Mouse (Mus musculus) liver, adult (tissue): ENCODE results near the gene Car9.

ENCODE experiments used
- GATA4 ChIP-seq: IDR thresholded peaks from 2 replicates; pipeline ENCODE4 v1.6.1; 2014; ENCODE audit warnings: mild to moderate bottlenecking, low read length; ENCODE audit not compliant: insufficient replicate concordance

Gene Car9

GRCm38 (mm10) chr4:43507938-43508665 lies 1.3 kb downstream of the Car9 start:
- TF ChIP-seq GATA4 = no peak

- TF ChIP-seq GATA4 = no peak
Observed at GRCm38 (mm10) chr4:43508666-43508997, 1.9 kb downstream of the Car9 start.

GRCm38 (mm10) chr4:43509109-43509508 lies 2.3 kb downstream of the Car9 start:
- TF ChIP-seq GATA4 = no peak

- no peak for TF ChIP-seq GATA4
Observed at GRCm38 (mm10) chr4:43511675-43512454, 5.1 kb downstream of the Car9 start.

GRCm38 (mm10) chr4:43512653-43513052 lies 5.9 kb downstream of the Car9 start:
- no peak for TF ChIP-seq GATA4

- TF ChIP-seq GATA4 = no peak
Observed at GRCm38 (mm10) chr4:43513300-43513699, 6.5 kb downstream of the Car9 start.

GRCm38 (mm10) chr4:43513791-43514190 lies 7.0 kb downstream of the Car9 start:
- no peak for TF ChIP-seq GATA4

- TF ChIP-seq GATA4 = no peak
Observed at GRCm38 (mm10) chr4:43515764-43516708, 9.3 kb downstream of the Car9 start.

- no peak for TF ChIP-seq GATA4
Observed at GRCm38 (mm10) chr4:43519551-43519950, 12.8 kb downstream of the Car9 start.

GRCm38 (mm10) chr4:43519956-43520355 lies 13.2 kb downstream of the Car9 start:
- TF ChIP-seq GATA4 = no peak

- no peak for TF ChIP-seq GATA4
Observed at GRCm38 (mm10) chr4:43527880-43528279, 21.1 kb downstream of the Car9 start.

- no peak for TF ChIP-seq GATA4
Observed at GRCm38 (mm10) chr4:43528487-43528886, 21.7 kb downstream of the Car9 start.

- TF ChIP-seq GATA4 = no peak
Observed at GRCm38 (mm10) chr4:43530081-43530501, 23.3 kb downstream of the Car9 start.

- TF ChIP-seq GATA4 = no peak
Observed at GRCm38 (mm10) chr4:43530581-43530980, 23.8 kb downstream of the Car9 start.

GRCm38 (mm10) chr4:43533270-43533669 lies 26.5 kb downstream of the Car9 start:
- TF ChIP-seq GATA4 = 0 out of 2 replicates have a peak, but pooled peaks have one; percentile 58
